In the genomic region with DNA sequence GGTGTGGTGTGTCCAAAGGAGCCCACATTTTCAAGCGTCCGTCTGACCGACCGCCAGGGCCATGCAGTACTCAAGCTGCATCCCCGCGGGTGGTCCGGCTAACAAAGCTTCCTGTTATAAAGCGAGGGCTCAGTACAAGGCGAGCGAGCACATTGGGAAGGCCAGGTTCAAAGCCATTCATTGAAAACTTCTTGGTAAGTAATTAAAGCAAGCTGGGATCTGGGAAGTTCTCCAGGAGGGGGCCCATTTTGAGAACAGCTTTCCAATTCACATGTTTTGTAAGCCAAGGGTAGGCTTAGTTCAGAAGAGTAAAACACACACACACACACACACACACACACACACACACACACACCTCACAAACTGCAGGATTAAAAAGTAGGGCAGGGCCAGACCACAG, we compare ENCODE assay signal across 8 mouse cellular contexts. TPM values are rescaled to one million over a fixed set of nuclear protein-coding genes. Genes with fewer than 3 reads are reported as not detected.
DNase-seq lines count a peak whose midpoint lies in the region; ATAC-seq lines count a peak whose summit lies in the region.

No protein-coding gene starts in this region.

- intact Hi-C loops in heart, postnatal 14 days (cut with DNase I) = no loop called here

- H3K4me2 ChIP-seq in embryonic facial prominence, embryonic 11.5 days (ENCODE audit: low read depth, low read length) = no peak overlapping the region
- no peak overlapping the region for H3K4me2 ChIP-seq in hindbrain, embryonic 15.5 days

- no peaks in the 10 kb centered on the region for H3K9me3 ChIP-seq in embryonic facial prominence, embryonic 11.5 days (replicated peaks; ENCODE audit: control insufficient read depth, low read length)
- no peaks in the 10 kb centered on the region for H3K9me3 ChIP-seq in hindbrain, embryonic 15.5 days

- 21% methylated on average over 10 of the region's 10 CpGs for WGBS in embryonic facial prominence, embryonic 11.5 days
- WGBS in hindbrain, embryonic 15.5 days = 17% methylated on average over 10 of the region's 10 CpGs

- no peaks in the 10 kb centered on the region for H3K4me1 ChIP-seq in embryonic facial prominence, embryonic 11.5 days (ENCODE audit: control insufficient read depth, insufficient read depth, low read length)
- H3K4me1 ChIP-seq in hindbrain, embryonic 15.5 days (replicated peaks) = no peaks in the 10 kb centered on the region

- no peak overlapping the region for H3K4me3 ChIP-seq in embryonic facial prominence, embryonic 11.5 days (ENCODE audit: low read depth, low read length)
- H3K4me3 ChIP-seq in hindbrain, embryonic 15.5 days = no peak overlapping the region

- H3K27me3 ChIP-seq in embryonic facial prominence, embryonic 11.5 days (ENCODE audit: control insufficient read depth, insufficient read depth, low read length) = no peaks in the 10 kb centered on the region
- H3K27me3 ChIP-seq in hindbrain, embryonic 15.5 days = no peaks in the 10 kb centered on the region

- H3K36me3 ChIP-seq in embryonic facial prominence, embryonic 11.5 days (replicated peaks; ENCODE audit: control insufficient read depth, insufficient read depth, low read depth, low read length) = no peaks in the 10 kb centered on the region
- no peaks in the 10 kb centered on the region for H3K36me3 ChIP-seq in hindbrain, embryonic 15.5 days

- DNase-seq in Muller cell, postnatal 12 days (ENCODE audit: inconsistent ontology term) = peak; percentile 71
- peak; percentile 67 for DNase-seq in embryonic facial prominence, embryonic 11.5 days (ENCODE audit: low spot score)
- peak; percentile 61 for DNase-seq in mesoderm, embryonic 11.5 days (ENCODE audit: low read depth, low spot score)
- no peak for DNase-seq in adrenal gland, postnatal 36 days
- DNase-seq in heart, postnatal 14 days = no peak
- no peak for DNase-seq in heart, adult 8-10 months (ENCODE audit: low spot score)
- DNase-seq in thymus, postnatal 10 days (ENCODE audit: low spot score in 2 of 2) = no peak

- H3K27ac ChIP-seq in embryonic facial prominence, embryonic 11.5 days (replicated peaks; ENCODE audit: low read depth, low read length) = no peak overlapping the region
- H3K27ac ChIP-seq in hindbrain, embryonic 15.5 days (replicated peaks) = no peak overlapping the region

- ATAC-seq in embryonic facial prominence, embryonic 11.5 days (replicated peaks; ENCODE audit: insufficient number of reproducible peaks, low FRiP score, low TSS enrichment, low read depth) = no peak; the same call in 1 of the 2 replicates
- ATAC-seq in hindbrain, embryonic 15.5 days (ENCODE audit: low FRiP score, low read depth) = peak; percentile 59; the same call in 1 of the 2 replicates

- no peak overlapping the region for H3K9ac ChIP-seq in embryonic facial prominence, embryonic 11.5 days (replicated peaks; ENCODE audit: low read length)
- no peak overlapping the region for H3K9ac ChIP-seq in hindbrain, embryonic 15.5 days

RNA-seq across cellular contexts. Expression of a gene that starts 57.3 kb away (rescaled TPM):
- polyA plus RNA-seq in embryonic facial prominence, embryonic 11.5 days (2014; fragmentation: Nextera tagmentation; extraction: Ambion mirVana) = 28.0 and 28.1 TPM in 2 replicates
- 25.6 and 27.2 TPM in 2 replicates for polyA plus RNA-seq in hindbrain, embryonic 15.5 days (2015; fragmentation: Nextera tagmentation; extraction: Ambion mirVana)
- total RNA-seq in adrenal gland, postnatal 36 days (2021) = 10 to 100 TPM; 20.6 to 26.0 TPM
- 10 to 100 TPM; 16.3 to 17.6 TPM for total RNA-seq in heart, postnatal 14 days (2021)
- 10 to 100 TPM; 11.9 to 14.3 (median 13.3) TPM for total RNA-seq in heart, adult 8-10 months (2022)

Comparison
In these comparisons a context has a peak if more than half of its experiments do, and no peak if none do; other contexts are left out.
1. DNase-seq: peak in Muller cell, postnatal 12 days (single experiment), embryonic facial prominence, embryonic 11.5 days (single experiment) and mesoderm, embryonic 11.5 days (single experiment); none in adrenal gland, postnatal 36 days (0 of 2), heart, postnatal 14 days (0 of 2), heart, adult 8-10 months (single experiment) and thymus, postnatal 10 days (0 of 2).